Mouse (Mus musculus): ENCODE results near the gene Ddx47. TPM values are rescaled to one million over a fixed set of nuclear protein-coding genes. Genes with fewer than 3 reads are reported as not detected.
A peak's percentile ranks its signal among the peaks of the same experiment; 100 is the strongest.

Ddx47 gene
- total RNA-seq, 2 experiments from 2014 or later, result 23.7 to 28.2 TPM

DNA sequence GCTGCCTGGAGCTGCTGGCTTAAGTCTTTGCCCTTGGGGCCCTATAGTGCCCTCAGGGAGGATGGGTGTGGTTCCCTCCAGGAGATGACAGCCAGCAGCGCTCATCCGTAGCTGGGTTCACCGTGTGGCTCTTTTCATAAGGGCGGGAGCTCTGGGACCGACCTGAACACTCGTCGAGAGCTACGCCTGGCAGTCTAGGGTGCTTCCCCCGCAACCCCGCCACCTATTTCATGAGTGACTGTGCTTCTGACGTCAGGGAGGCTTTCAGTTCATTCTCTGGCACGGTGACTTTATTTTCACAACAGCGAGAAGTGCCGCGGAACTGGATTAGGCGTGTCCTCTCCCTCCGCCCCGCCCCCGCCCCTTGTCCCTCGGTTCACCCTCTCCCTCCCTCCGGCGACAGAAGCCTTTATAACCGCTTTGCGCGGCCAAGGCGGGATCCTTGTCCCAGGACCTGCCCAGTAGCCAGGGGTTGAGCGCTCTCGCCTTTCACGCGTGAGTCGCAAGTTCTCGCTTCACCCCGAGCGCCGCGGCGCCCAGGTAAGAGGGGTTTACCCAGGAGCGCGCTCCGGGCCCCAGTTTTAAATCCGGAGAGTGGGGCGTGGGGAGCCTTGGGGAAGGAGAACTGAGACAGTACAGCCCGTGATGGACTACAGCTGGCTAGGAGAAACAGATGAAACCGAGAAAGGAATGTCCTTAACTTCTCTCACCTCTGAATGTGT is 54.0 kb downstream of the Ddx47 start, which contains the start of gene Gprc5a:
Gene Gprc5a (plus strand): TSS at position 416 of the 722 bp plus-strand sequence.
- peak in 1 of 2 experiments; percentile 28 for DNase-seq

DNA sequence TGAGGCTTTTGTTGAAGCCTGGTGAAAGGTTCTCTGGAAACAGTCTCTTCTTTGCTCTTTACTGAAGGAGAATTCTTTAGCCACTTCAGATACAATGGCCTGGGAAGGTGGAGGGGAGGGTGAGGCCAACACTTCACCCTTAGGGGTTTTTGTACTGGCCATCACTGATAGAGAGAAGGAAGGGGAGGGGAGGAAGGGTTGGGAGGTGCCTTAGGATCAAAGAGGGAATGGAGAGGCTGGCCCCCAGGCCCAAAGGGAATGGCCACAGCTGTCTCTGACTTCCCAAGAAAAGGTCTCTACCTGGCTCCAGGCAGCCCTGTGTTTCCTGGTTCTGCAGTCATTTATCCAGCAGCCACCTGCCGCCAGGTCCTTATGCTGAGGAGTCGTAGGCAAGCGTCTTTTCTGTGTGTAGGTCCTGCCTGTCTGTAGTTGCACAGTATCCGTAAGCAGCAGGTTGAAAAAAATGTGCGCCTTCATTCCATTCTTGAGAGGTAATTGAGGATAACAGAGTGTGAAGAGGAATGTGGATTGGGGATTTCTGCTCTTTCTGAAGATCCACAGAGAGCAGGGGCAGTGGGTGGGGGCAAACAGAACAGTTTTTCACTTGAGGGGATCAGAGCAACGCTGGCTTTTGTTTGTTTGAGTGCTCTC is 55.5 kb downstream of the Ddx47 start:
- DNase-seq, result no peak
- intact Hi-C loops (cut with DNase I), result no loop called here

More for the DNA sequence above, 54.0 kb downstream of the Ddx47 start, which contains the start of gene Gprc5a:
- intact Hi-C loops (cut with DNase I), result no loop called here

DNA sequence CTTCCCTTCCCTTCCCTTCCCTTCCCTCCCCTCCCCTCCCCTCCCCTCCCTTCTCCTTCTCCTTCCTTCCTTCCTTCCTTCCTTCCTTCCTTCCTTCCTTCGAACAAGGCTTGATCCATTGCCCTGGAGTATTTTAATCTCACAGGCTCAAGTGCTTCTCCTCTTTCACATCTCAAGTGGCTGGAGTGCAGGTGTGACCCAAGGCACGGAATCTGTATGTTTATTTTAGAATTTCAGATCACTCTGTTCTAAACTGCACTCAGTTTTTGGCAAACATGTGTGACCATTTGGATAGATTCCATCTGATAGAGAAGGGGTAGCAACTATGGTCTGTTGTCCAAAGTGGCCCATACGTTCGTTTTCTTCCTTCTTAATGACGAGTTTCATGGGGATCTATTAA is 56.8 kb downstream of the Ddx47 start:
- intact Hi-C loops (cut with DNase I), result no loop called here
- no peak for DNase-seq

DNA sequence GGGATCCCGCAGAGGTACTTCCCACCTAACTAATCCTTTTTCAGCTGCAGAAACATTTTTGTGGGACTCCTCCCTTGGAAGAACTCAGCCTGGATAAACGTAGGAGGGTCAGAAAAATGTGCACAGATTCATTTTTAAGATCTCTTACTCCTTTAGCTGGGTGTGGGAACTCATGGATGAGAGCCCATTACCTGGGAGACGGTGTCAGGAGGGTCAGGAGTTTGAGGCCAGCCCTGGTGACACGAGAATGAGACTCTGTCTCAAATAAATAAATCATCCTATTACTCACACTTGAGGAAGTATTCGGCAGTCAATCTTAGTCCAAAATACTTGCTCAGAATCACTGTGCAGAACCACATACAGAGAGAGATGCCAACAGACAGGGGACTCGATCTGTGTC is 58.4 kb downstream of the Ddx47 start:
- no peak for DNase-seq
- intact Hi-C loops (cut with DNase I), result no loop called here

DNA sequence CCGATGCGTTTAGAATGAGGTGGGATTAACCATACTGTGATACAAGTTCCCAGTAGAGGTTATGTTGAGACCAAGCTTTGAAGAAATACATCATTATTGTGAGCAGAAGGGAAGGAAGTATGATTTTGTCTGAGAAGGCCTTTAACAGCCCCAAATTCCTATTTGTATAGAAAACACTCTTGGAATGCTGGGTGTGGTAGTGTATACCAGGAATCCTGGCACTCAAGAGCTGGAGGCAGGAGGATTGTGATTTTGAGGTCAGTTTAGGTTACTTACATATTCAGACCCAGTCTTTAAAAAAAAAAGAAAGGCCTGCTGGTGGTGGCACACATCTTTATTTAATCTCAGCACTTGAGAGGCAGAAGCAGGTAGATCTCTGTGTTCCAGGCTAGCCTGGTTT is 58.9 kb downstream of the Ddx47 start:
- no peak for DNase-seq

More for the DNA sequence above, 58.9 kb downstream of the Ddx47 start:
- intact Hi-C loops (cut with DNase I), result no loop called here

Other genes starting within 250 kb of the Ddx47 start
- gene Dusp16, start 219.0 kb upstream of the Ddx47 start, total RNA-seq (2021), result 10 to 100 TPM; 14.4 to 16.4 TPM
- gene Crebl2, start 181.5 kb upstream of the Ddx47 start, total RNA-seq (2021), result 1 to 10 TPM; 6.7 to 8.3 TPM
- gene Gpr19, start 113.0 kb upstream of the Ddx47 start, total RNA-seq (2021), result 1 to 10 TPM; 3.5 to 4.6 TPM
- gene Cdkn1b, start 91.2 kb upstream of the Ddx47 start, total RNA-seq (2021), result 10 to 100 TPM; 35.3 to 39.5 TPM
- gene Apold1, start 29.9 kb upstream of the Ddx47 start, total RNA-seq (2021), result 1 to 10 TPM; 1.1 to 4.9 TPM
- gene Gprc5a, start 54.0 kb downstream of the Ddx47 start, total RNA-seq (2021), result under 1 TPM; 0.39 to 0.48 TPM
- gene Gprc5d, start 106.7 kb downstream of the Ddx47 start, total RNA-seq (2021), result not detected
- 1 to 10 TPM; 2.4 to 4.3 TPM for gene Fam234b, start 186.4 kb downstream of the Ddx47 start, total RNA-seq (2021)
- 1 to 10 TPM; 6.8 to 6.9 TPM for gene Hebp1, start 186.4 kb downstream of the Ddx47 start, total RNA-seq (2021)
- not detected for gene Gsg1, start 242.7 kb downstream of the Ddx47 start, total RNA-seq (2021)